Mouse (Mus musculus) skeletal muscle tissue, adult 2 months (tissue): ENCODE measurements at regions not wholly inside any gene's neighbourhood (a gene's known extent, or its start where the extent isn't known, plus 50 kb on each side); places are given as distances from the start of the nearest gene placed in this dataset.
A peak's percentile ranks its signal among the peaks of the same experiment; 100 is the strongest.
"Not testable (repeated sequence)": the region's sequence is repeated elsewhere in the genome, so short reads cannot be mapped to it uniquely, and the experiment has no call there.

Experiments used
- DNase-seq: peaks from one replicate; pipeline ENCODE4 v3.0.0-alpha.2; 2012; ENCODE audit warnings: low read depth, low spot score

DNA sequence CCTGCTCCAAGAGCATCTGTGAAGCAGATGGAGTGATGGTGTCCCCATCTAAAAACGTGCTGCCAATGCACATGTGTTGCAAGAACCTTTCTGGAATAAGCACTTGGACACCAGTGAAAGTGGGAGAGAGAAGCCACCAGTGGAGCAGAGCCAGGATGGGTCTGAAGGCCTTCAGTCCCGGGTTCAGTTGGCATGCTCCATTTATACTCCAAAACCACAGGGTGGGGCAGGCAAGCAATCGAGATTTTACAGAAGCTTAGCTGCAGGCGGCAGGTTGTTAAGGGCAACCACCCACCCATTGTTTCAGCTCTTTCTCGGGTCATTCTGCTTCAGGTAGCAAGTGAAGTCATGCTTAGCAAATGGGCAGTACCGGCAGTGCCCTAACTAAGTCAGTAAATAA lies 51.8 kb upstream of the Sv2b start:
- no peak for DNase-seq

DNA sequence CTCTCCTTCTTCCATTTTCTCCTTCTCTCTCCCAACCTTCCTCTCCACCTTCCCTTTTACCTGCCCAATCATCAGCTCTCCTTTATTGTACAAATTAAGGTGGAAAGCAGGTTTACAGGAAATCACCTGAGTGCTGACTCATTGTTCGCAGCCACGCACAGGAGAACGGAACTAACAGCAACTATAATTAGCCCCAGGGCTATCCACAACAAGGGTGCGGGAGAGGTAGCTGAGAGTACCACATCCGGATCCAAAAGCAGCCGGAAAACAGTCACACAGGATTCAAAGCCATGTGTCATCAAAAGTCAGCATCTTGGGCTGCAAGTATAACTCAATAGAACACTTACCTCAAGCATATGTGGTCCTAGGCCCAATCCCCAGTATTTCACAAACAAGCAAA lies 53.5 kb upstream of the Sv2b start:
- DNase-seq: no peak

DNA sequence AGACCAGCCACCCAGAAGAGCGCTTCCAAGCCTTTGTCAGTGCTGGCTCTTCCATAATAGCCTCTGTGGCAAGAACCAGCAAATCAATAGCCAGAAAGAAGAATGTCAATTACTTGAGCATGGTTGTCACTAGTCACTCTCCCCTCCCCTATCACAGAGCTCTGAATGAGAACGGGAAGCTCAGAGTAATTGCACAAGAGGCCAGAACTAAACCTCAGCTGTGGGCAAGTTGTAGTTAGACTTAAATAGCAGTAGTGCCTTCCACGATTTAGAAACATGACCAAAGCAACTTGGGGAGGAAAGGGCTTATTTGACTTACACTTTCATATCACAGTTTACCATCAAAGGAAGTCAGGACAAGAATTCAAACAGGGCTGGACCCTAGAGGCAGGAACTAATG lies 56.4 kb upstream of the Sv2b start:
- DNase-seq: no peak

- peak; percentile 36 for DNase-seq
These were observed 57.3 kb upstream of the Sv2b start for GRCm38 (mm10) chr7:75366285-75366882.

DNA sequence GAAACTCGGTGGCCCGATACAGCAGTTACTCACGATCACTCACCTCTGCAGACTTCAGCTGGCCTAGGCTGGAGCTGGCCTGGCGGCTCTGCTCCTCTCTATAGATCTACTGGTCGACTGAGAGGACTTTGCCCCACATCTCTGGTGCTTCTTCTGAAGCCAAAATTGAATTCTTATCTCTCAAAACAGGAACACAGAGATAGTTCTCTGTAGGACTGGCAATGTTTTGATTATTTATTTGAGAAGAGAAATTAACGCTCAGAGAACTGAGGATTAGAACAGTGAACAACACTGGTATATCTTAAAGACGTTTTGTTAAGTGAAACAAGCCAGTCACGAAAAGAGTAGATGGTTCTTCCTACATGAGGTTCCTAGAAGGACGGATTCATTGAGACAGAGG lies 59.3 kb upstream of the Sv2b start:
- DNase-seq: no peak

DNA sequence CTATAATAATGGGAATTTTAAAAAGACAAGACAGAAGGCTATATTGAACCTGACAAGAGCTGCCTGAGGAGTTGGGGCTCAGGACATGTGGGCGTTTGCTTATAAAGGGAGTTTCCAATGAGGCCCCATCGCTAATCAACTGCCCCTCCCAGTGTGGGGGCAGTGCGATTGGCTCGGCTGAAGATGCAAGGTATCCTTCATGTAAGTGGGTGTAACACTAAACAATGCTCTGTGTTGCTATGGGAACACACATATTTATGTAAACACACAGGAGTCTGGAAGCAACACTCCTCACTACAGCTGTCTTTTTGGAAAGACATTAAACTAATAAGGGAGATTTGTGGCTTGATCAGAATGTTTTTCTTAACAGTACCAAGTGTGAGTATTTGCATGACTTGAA lies 60.3 kb upstream of the Sv2b start:
- DNase-seq: no peak

DNA sequence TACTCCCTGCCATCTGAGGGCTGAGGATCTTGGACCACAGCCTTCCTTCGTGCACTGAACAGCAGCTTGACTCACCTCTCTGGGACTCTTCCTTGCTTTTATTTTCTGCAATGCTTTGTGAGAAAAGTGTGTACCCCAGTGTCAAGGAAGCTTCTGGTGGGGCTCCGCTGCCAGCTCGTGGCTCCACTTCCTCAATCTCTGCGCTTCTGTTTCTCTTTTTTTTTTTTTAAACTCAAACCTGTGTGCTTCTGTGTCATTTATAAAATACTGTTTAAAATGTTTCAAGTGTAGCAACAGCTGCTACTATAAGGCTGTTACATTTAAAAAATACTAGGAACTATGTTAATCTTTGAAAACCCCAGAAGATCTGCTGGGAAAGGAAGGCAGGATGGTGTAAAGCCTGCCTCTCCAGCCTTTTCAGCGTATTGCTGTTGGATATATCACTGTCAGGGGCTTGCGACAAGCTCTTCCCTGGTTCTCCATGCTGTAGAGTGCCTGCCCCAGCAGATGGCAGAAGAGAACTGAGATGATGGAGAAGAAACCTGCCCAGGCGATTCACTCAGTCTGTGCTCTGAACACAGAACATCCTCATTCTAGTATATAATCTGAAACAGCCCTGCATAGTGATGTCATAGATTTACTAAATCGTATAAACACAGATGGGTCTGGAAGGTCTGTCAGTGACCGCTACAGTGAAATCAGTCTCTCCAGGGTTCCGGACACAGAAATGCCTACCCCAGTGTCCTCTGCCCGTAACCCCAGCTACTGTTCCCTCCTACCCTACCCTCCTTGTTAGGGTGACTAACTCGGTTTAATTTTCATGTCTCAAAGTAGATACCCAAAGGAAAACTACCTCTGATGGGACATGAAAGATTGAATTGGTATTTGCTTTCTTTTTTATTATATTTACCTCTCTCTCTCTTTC lies 61.8 kb upstream of the Sv2b start:
- peak; percentile 62 for DNase-seq

DNA sequence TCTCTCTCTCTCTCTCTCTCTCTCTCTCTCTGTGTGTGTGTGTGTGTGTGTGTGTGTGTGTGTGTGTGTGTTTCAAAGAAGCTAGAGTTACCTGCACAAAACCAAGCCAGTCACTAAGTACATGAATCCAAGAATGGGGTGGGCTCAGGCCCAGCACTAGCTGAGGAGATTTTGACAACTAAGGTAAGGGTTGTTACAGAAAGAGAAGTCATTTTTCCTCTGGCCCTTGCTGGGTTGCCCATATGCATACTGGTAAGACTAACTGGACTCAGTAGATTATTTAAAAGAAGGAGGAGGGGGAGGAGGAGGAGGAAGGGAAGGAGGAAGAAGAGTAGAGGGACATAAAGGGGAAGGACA lies 62.4 kb upstream of the Sv2b start:
- no peak for DNase-seq

DNA sequence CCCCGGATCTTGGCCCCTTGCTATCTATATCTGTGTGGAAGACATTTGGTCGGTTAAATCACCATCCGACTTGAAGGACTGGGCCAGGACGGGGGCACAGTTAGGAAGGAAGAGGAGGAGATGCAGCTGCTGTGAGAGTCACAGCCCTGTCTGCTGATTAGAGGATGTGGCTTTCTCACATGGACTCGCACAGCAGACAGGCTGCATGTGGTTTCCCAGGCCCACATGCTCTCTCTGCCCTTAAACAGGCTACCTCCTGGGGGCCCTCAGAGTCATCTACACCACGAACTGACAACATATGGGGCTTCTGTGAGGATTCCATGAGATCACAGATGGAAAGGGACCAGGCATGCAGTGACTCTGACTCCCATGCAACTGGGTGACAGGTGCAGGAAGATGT lies 62.9 kb upstream of the Sv2b start:
- peak; percentile 29 for DNase-seq

GRCm38 (mm10) chr7:75372892-75373444 lies 63.9 kb upstream of the Sv2b start:
- DNase-seq: peak; percentile 32

- no peak for DNase-seq
These were observed 65.4 kb upstream of the Sv2b start for GRCm38 (mm10) chr7:75374506-75374905.

DNA sequence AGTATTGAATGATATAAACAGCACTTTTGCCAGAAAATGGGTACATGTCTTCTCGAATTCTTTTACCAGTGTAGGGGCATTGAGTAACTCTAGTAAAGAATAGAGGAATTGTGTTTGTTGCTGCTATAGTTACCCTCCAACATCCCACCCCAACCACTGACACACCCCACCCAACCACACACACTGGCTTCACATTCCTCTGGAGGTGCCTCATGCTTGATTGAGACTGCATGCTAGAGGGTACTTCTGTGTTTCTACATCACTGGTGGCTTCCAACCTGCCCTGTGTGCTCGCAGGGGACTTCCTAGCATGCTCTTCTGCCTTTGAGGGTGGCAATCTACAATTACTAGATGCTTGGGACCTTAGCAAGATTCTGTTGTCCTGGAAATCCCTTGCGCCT lies 70.5 kb upstream of the Sv2b start:
- no peak for DNase-seq

- DNase-seq: no peak
These were observed 70.8 kb upstream of the Akap13 start for GRCm38 (mm10) chr7:75384506-75384911.

- DNase-seq: no peak
These were observed 68.3 kb upstream of the Akap13 start for GRCm38 (mm10) chr7:75387033-75387432.

DNA sequence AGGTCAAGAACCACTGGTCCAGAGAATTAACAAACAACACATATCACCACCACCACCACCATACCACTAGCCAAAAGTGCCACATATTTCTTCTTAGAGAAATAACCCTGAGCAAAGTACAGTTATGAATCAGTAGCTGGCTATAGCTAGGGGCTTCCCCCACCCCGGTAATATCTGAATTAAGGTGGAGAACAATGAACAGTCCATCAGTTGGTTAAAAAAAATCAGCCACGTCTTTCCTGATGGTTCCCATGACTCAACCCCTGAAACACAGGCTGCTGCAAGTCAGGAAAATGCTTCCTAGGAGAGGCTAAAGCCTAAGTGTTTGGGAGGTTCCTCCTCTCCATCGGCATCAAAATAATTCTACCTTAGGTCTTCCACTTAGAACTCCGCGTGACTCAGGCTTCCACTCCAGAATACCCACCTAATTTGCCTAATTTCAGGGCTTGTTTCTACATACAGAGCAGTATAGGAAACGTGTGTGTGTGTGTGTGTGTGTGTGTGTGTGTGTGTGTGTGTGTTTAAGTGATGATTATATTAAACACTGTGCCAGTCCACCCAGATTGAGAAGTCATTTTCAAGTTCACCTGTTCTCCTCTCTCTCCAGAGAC lies 67.4 kb upstream of the Akap13 start:
- no peak for DNase-seq

- DNase-seq: no peak
These were observed 65.2 kb upstream of the Akap13 start for GRCm38 (mm10) chr7:75390162-75390561.

DNA sequence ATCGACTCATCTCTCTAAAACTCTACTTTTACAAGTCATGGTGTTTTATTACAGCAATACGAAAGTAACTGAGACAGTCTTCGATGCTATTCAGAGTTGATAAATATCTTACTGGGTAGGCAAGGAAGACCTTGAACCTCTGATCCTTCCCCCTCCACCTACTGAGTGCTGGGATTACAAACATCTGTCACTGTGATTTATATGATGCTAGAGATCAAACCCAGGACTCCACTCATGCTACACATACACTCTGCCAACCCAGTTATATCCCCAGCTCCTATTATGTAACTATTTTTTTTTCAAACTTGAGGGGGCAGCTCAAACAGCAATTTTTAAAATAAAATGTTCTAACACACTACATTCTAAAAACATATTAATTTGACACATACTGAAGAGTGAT lies 62.6 kb upstream of the Akap13 start:
- DNase-seq: no peak

DNA sequence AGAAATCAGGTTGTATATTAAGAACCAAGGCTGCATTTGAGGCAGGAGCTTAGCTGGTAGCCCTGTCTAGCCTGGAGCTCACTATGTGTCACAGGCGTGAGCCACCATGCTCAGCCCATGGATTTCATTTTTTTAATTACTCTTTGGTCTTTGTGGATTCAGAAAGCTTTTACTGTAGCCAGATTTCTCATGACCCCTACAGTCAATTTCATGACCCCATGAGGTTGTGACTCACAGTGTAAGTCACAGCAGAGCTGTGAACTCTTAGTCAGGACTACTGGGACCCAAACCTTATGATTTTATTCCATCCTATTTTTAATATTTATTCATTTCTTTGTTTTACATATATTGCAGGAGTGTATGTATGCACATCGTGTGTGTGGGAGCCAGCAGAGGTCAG lies 61.9 kb upstream of the Akap13 start:
- no peak for DNase-seq

- DNase-seq: no peak
These were observed 60.3 kb upstream of the Akap13 start for GRCm38 (mm10) chr7:75394866-75395580.

DNA sequence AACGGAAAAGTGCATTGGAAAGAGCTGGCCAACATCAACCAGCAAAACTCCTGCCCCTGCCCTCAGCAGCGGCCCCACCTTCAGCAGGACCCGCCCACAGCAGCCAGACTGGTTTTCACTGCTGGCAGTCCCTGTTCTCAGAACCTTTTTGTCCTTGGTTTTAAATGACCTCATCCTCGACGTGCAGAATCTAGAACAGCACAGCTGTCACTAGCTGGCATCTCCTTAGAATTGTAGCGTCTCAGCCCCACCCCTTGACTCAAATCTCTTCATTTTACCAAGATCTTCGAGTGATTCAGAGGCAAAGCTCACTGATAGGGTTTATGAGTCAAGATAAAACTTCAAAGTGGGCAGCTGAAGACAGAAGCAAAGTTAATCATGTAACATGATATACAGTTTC lies 57.8 kb upstream of the Akap13 start:
- peak; percentile 44 for DNase-seq

- DNase-seq: not testable (repeated sequence)
These were observed 56.9 kb upstream of the Akap13 start for GRCm38 (mm10) chr7:75398480-75398879.
